Mouse (Mus musculus) liver, postnatal 0 days (tissue): ENCODE data around the gene Napsa.

Source experiments
- CTCF ChIP-seq: sonication (generic); IDR thresholded peaks from 2 replicates; pipeline ENCODE4 v1.5.1; 2016; ENCODE audit warnings: antibody characterized with exemption, low read depth
- EP300 ChIP-seq: IDR thresholded peaks from 2 replicates; pipeline ENCODE4 v1.6.1; 2016; ENCODE audit warnings: antibody characterized with exemption, low read depth, mild to moderate bottlenecking

DNA sequence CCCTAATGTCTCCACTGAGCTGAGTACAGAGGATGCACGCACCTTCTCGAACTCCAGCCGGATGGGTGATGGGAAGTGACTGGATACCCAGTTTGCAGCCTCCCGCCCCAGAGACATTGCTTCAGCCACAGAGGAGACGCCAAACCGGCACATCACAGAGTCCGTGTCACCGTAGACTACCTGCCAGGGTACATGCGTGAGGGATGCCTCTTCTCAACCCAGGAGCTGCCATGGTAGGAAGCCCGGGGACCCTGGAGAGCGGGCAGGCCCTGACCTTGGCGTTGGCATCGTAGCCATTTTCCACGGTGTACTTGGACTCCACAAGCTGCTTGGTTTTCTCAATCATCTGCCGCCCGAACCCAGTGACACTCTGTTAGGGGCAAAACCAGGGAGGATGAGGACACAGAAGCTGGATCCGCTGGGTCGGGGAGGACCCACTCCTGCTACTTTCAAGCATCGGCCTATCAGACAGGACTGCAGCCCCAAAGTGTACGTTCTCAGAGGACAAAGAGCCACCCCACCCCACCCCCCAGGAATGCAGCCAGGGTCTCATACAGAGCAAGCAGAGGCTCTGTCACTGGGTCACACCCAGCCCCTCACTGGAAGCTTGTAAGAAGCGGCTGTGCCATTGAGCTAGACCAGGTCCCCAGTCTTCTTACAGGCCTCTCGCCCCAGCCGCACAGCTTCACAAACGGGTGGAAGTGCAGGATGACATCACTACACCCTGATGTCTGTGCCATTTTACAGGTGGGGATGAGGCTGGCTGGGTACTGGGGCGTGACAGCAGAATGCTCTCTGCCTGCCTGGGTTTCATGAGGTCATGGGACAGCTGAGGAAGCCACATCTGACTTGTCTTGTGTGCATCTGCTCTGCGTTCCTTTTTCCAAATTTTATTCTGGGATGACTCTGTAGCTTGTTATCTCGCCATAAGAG, 36.3 kb upstream of the Napsa start:
- TF ChIP-seq EP300 (no peak), CTCF (no peak)
